Mouse (Mus musculus) heart, adult 2 months (tissue): ENCODE data around the gene Foxa1. TPM values are rescaled to one million over a fixed set of nuclear protein-coding genes. Genes with fewer than 3 reads are reported as not detected.

Experiments used
- DNase-seq, 2 experiments: peaks; one replicate each; pipeline ENCODE4 v3.0.0; 2021
- H3K27ac ChIP-seq: fragments of 200-600 bp; 2 replicates; pipeline ENCODE4 v1.8.1; 2022
- H3K27me3 ChIP-seq: fragments of 200-500 bp; 2 replicates; pipeline ENCODE4 v1.6.1; 2012; ENCODE audit warnings: mild to moderate bottlenecking, low read length, inconsistent platforms, mixed read lengths; ENCODE audit not compliant: control insufficient read depth, insufficient read depth
- H3K36me3 ChIP-seq: fragments of 200-500 bp; 2 replicates; pipeline ENCODE4 v1.6.1; 2012; ENCODE audit warnings: low read length, inconsistent platforms; ENCODE audit not compliant: control insufficient read depth, insufficient read depth
- H3K4me1 ChIP-seq: fragments of 200-500 bp; 2 replicates; pipeline ENCODE4 v1.6.1; 2011; ENCODE audit warnings: low read length; ENCODE audit not compliant: control insufficient read depth, insufficient read depth
- H3K4me3 ChIP-seq: fragments of 200-600 bp; 2 replicates; pipeline ENCODE4 v1.8.1; 2022
- H3K79me2 ChIP-seq: fragments of 200-500 bp; replicated peaks from 2 replicates; pipeline ENCODE4 v1.6.1; 2012; ENCODE audit warnings: mild to moderate bottlenecking, inconsistent platforms, low read length, moderate library complexity, mixed read lengths; ENCODE audit not compliant: control insufficient read depth, insufficient read depth
- H3K9ac ChIP-seq: fragments of 200-500 bp; 2 replicates; pipeline ENCODE4 v1.6.1; 2012; ENCODE audit warnings: low read depth, mild to moderate bottlenecking, control low read depth, inconsistent platforms, low read length, mixed read lengths
- CTCF ChIP-seq: fragments of 200-600 bp; IDR thresholded peaks from 2 replicates; pipeline ENCODE4 v1.8.1; 2022; ENCODE audit warnings: antibody characterized with exemption, mild to moderate bottlenecking, moderate library complexity
- EP300 ChIP-seq: fragments of 200-500 bp; IDR thresholded peaks from 2 replicates; pipeline ENCODE4 v1.6.1; 2011; ENCODE audit warnings: low read depth, low read length, control low read depth; ENCODE audit not compliant: insufficient read depth
- POLR2A ChIP-seq: fragments of 200-500 bp; IDR thresholded peaks from 2 replicates; pipeline ENCODE4 v1.6.1; 2011; ENCODE audit warnings: mild to moderate bottlenecking, low read depth, low read length, control low read depth; ENCODE audit not compliant: insufficient read depth
- WGBS: fragments of 180-500 bp; shearing (Covaris S2); methylation state at CpG from one replicate; pipeline ENCODE4 v1.1.7; 2018; 5-methylcytosine and 5-hydroxymethylcytosine counted together
- intact Hi-C: fragments of 180-260 bp; cut with DNase I; formaldehyde crosslinking; loops from one replicate; pipeline ENCODE4 v1.15.1; 2025
- polyA plus RNA-seq: library from polyadenylated mRNA; depleted of rRNA; stranded (reverse); fragments of >200 nt; gene quantifications from 2 replicates; pipeline ENCODE4 v1.2.3, GENCODE M21; 2012
- total RNA-seq, 2 experiments: library from RNA; stranded (reverse); gene quantifications; 2 replicates each; pipeline ENCODE4 v1.2.3; 2021

Foxa1 gene
- total and polyA plus RNA-seq, 3 experiments = 1.00 TPM; not detected in 2

GRCm38 (mm10) chr12:57547890-57548289 lies 1.2 kb upstream of the Foxa1 start:
- Histone ChIP-seq H3K27me3 (peaks cover 29% of the 10 kb centered on the region), H3K9ac (no peak overlapping the region), H3K4me3 (no peak overlapping the region), H3K4me1 (no peaks in the 10 kb centered on the region), H3K79me2 (no peaks in the 10 kb centered on the region), H3K36me3 (no peaks in the 10 kb centered on the region), H3K27ac (no peak overlapping the region)
- TF ChIP-seq EP300 = no peak
- TF ChIP-seq CTCF = no peak
- no peak for TF ChIP-seq POLR2A
- 4% methylated on average over 9 of the region's 9 CpGs for WGBS
- intact Hi-C loops = loop anchor here (5.0 kb wide), 1 partner anchor 266 kb away; no protein-coding TSS in a partner anchor
- DNase-seq = no peak

- no peak for TF ChIP-seq POLR2A
- no peak for TF ChIP-seq CTCF
- no peak for TF ChIP-seq EP300
- Histone ChIP-seq H3K27me3 (peaks cover 42% of the 10 kb centered on the region), H3K27ac (no peak overlapping the region), H3K9ac (no peak overlapping the region), H3K4me1 (no peaks in the 10 kb centered on the region), H3K79me2 (no peaks in the 10 kb centered on the region), H3K4me3 (peak overlapping the region; percentile 36), H3K36me3 (no peaks in the 10 kb centered on the region)
- under 1% methylated on average over 94 of the region's 106 CpGs for WGBS
- peak; percentile 22 to 47 for DNase-seq
- intact Hi-C loops = loop anchor here (5.0 kb wide), 1 partner anchor 263 kb away; no protein-coding TSS in a partner anchor
Observed at GRCm38 (mm10) chr12:57545371-57546241, 1.1 kb downstream of the Foxa1 start.

GRCm38 (mm10) chr12:57544641-57545370 lies 1.9 kb downstream of the Foxa1 start:
- Histone ChIP-seq H3K27ac (no peak overlapping the region), H3K36me3 (no peaks in the 10 kb centered on the region), H3K9ac (no peak overlapping the region), H3K4me3 (peak overlapping the region; percentile 36), H3K4me1 (no peaks in the 10 kb centered on the region), H3K27me3 (peaks cover 42% of the 10 kb centered on the region), H3K79me2 (no peaks in the 10 kb centered on the region)
- WGBS = 3% methylated on average over 31 of the region's 31 CpGs
- intact Hi-C loops = loop anchor here (5.0 kb wide), 2 partner anchors 263 to 858 kb away; no protein-coding TSS in a partner anchor
- peak; percentile 71 for TF ChIP-seq CTCF
- TF ChIP-seq POLR2A = no peak
- peak in 1 of 2 experiments; percentile 27 for DNase-seq

DNA sequence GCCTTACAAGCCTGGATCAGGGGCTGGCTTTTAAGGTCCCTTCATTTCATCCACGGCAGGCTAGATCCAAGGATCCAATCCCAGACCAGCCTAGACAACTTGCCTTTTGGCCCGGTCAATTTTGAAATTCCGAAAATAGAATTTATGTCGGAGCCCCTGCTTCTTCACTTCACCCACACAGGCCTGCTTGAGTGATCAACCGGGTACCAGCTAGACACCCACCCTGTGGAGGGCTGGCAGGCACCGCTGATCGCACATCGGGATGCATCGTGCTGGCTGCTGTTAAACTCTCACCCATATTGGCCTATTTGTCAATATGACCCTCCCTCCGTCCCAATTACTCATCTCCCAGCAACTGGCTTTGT lies 3.1 kb downstream of the Foxa1 start:
- 6% methylated on average over 10 of the region's 10 CpGs for WGBS

GRCm38 (mm10) chr12:57542746-57543626 lies 3.7 kb downstream of the Foxa1 start:
- no peaks in the 10 kb centered on the region for H3K36me3 ChIP-seq
- no peak for DNase-seq
- no peak overlapping the region for H3K27ac ChIP-seq
- 6% methylated on average over 63 of the region's 63 CpGs for WGBS
- H3K4me1 ChIP-seq = no peaks in the 10 kb centered on the region
- intact Hi-C loops = loop anchor here (5.0 kb wide), 1 partner anchor 856 kb away; no protein-coding TSS in a partner anchor
- no peaks in the 10 kb centered on the region for H3K79me2 ChIP-seq
- no peak overlapping the region for H3K9ac ChIP-seq
- peaks cover 41% of the 10 kb centered on the region for H3K27me3 ChIP-seq
- H3K4me3 ChIP-seq = no peak overlapping the region
- no peak for TF ChIP-seq EP300
- TF ChIP-seq CTCF = no peak
- no peak for TF ChIP-seq POLR2A

More for the DNA sequence above, 3.1 kb downstream of the Foxa1 start:
- Histone ChIP-seq H3K79me2 (no peaks in the 10 kb centered on the region), H3K27ac (no peak overlapping the region), H3K4me1 (no peaks in the 10 kb centered on the region), H3K9ac (no peak overlapping the region), H3K36me3 (no peaks in the 10 kb centered on the region), H3K4me3 (no peak overlapping the region), H3K27me3 (peaks cover 42% of the 10 kb centered on the region)
- intact Hi-C loops = loop anchor here (5.0 kb wide), 1 partner anchor 856 kb away; no protein-coding TSS in a partner anchor
- no peak for DNase-seq
- no peak for TF ChIP-seq CTCF
- TF ChIP-seq EP300 = no peak
- no peak for TF ChIP-seq POLR2A
